Mouse (Mus musculus) mesoderm, embryonic 11.5 days (tissue): ENCODE data around the gene Gpr152.
A peak's percentile ranks its signal among the peaks of the same experiment; 100 is the strongest.

Experiments used
- DNase-seq: peaks from one replicate; pipeline ENCODE4 v3.0.0-alpha.2; 2012; ENCODE audit warnings: low read depth, low spot score

Gene Gpr152

DNA sequence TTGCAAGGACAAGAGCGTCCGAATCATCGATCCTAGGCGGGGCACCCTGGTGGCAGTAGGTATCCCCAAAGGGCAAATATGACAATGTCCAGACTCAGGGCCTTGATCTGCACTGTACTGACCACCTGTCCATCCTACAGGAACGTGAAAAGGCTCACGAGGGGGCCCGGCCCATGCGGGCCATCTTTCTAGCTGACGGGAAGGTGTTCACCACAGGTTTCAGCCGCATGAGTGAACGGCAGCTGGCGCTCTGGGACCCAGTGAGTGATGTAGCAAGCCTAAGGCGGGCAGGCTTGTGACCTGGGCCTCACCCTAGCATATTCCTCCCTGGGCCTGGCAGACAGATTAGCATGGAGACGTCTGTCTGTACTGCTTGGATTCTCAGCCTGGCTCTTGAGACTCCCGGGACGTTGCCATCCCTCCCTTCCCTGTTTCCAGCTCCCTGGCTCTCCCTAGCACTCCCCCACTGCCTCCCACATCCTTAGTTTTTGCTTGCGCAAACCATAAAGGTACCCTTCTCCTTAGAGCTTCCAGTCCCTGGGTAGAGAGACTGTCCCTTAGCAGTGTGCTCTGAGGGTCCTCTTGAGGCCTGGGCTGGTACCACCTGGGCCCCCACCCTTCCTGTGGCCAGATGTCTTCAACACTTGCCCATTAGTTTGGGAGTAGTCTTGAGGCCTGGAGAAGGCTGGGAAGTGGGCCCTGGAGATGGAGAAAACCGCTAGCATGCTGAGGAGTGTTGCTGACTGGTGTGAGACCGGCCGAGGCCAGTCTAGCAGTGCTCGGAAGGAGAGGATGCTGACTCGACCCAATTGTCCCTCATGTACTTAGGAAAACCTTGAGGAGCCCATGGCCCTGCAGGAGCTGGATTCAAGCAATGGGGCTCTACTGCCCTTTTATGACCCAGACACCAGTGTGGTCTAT is 11.2 kb downstream of the Gpr152 start:
- DNase-seq: no peak

DNA sequence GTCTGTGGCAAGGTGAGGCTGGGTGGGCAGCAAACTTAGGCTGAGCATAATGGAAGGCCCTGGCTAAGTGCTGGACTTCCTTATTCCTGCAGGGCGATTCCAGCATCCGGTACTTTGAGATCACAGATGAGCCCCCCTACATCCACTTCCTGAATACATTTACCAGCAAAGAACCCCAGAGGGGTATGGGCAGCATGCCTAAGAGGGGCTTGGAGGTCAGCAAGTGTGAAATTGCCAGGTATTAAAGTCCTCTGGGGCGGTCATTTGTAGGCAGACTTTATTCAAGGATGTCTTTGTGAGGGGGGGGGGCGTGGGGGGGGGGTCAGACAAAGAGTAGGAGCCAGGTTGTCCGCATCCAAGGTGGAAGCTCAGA is 11.9 kb downstream of the Gpr152 start:
- DNase-seq: no peak

DNA sequence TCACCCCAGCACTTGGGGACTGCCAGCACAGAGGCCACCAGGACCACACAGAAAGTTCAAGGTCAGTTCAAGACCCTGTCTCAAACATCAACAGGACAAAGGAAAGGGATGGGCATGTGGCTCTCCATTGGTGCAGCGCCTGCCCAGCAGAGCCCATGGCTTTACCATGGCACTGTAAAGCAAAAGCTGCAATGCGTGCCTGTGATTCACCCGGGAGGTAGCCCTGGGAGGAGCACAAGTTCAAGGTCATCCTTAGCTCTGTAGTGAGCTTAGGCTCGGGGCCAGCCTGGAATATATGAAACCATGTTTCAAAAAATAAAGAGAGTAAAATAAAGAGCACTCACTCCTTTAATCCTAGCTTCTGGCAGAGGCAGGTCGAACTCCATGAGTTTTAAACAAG is 12.3 kb downstream of the Gpr152 start:
- DNase-seq: no peak

GRCm38 (mm10) chr19:4152445-4153231 is 13.1 kb downstream of the Gpr152 start:
- DNase-seq: no peak

- DNase-seq: no peak
Measured at GRCm38 (mm10) chr19:4153232-4153654, 13.7 kb downstream of the Gpr152 start, which contains the start of gene Ptprcap. Gene Ptprcap (plus strand): TSS chr19:4153604.

DNA sequence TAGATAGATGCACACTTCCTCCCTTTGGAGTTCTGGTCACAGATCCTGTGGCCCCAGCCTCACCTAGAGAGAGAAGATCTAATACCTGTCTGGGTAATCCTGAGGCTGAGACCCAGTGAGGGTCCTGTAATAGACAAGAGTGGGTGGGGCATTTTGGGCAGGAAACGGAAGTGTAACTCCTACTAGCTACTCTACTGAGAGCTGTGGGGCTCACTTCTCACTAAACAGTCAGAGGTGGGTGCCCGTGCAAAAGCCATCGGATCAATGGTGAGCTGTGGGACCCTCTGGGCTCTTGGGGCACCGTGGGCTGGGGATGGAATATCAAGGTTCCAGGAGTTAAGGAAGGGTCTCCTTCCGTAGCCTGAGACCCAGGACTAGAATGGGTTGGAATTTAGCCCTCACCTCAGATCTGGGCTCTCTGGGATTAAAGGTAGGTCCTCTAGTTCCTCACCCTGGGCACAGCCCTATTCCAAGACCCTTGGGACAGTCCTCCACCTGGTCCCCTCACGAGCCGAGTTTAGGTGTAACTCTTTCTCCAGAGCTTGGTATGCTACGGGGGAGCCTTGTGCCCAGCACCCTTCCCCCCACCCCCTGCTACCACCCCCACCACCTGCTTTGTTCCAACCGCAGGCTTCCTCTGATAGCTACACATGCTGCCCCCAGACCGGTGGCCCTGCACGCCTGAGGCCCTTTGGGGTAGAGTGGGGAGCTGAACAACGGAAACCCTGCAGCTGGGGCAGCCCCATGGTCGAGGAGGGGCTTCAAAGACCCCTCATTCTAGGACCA is 15.0 kb downstream of the Gpr152 start:
- DNase-seq: no peak

- DNase-seq: no peak
Measured at GRCm38 (mm10) chr19:4155223-4156072, 15.9 kb downstream of the Gpr152 start.

DNA sequence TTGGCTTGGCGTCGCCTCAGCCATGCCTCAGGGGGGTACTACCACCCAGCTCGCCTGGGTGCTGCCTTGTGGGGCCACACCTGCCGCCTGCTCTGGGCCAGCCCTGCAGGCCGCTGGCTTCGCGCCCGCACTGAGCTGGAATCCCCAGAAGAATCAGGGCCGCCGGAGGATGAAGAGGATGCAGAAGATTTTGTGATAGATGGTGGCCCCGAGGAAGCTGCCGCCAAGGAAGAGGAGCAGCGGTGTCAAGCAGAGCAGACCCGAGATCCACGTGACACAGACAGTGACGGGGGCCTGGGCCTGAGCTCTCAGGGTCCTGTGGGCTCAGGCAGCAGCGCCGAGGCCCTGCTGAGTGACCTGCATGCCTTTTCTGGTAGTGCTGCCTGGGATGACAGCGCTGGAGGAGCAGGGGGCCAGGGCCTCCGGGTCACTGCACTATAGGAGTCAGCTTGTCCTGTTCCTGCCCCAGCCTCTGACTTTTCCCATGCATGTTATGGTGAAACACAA is 16.5 kb downstream of the Gpr152 start:
- DNase-seq: no peak

DNA sequence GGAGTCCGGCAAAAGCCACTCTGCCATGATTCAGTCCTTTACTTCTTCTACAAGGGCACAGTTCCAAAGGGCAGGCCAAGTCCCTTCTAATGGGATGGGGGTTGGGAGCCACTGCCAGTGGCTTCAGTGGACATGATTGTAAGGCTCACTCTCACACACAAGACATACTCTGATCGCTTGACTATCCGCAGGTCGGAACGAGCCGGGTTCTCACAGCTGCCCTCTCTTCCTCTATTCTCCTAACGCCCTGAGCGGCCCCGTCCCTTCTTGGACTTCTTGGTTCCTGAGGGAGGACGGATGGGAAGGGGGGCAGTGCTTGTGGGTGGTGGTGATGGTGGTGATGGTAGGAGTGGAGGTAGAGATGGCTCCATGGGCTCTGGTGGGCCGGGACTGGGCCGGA is 17.2 kb downstream of the Gpr152 start:
- no peak for DNase-seq

DNA sequence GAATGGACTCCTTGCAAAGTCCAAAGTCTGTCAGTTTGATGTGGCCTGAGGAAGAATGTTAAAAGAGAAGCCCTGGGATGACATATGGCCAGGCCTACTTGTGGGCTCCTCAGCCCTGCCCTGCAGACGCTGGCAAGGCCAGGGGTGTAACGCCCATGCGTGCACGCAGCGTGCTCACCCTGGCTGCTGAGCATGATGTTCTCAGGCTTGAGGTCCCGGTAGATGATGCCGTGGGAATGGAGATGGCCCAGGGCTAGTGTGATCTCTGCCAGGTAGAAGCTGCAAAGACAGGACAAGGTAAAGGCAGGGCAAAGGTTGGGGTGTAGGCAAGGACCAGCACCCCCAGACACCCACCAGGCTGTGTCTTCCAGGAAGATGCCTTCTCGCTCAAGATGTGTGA is 19.5 kb downstream of the Gpr152 start:
- no peak for DNase-seq

GRCm38 (mm10) chr19:4162646-4163542 is 23.3 kb downstream of the Gpr152 start, which contains the start of gene Rps6kb2:
Gene Rps6kb2 (minus strand): TSS chr19:4163354.
- DNase-seq: peak; percentile 97

DNA sequence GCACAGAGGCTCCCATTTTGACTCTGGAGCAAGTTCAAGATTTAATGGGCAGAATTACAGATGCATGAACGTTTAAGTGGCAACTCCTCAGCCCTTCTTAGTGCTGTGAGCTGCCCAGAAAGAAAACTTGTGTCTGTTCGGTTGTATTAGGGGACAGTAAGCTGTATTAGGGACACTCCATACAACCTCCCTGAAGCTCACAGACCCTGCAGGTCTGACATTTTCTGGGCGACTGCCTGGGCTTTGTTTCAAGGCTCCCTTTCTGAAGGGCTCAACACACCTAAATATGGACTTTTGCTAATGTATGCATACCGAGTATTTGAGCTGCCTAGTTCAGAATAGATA is 23.9 kb downstream of the Gpr152 start:
- DNase-seq: no peak

- DNase-seq: no peak
Measured at GRCm38 (mm10) chr19:4164100-4164499, 24.5 kb downstream of the Gpr152 start.

DNA sequence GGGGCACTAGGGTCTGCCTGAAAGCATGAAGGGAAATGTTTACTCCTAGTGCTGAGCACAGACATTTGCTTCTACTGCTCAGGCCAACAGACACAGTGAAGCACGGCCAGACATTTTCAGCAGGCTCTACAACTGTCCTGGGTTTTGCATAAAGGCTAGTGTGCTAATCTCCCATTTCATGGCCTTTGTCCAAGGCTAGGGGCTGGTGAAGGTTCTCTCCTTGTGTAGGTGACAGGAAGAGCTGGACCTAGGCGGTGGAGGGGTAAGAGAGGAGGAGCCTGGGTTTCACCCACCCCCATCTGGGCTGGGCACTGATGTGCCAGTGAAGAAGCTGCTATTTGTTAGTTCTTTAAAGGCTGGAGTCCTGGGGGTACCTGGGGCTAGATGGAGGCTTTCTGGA is 25.1 kb downstream of the Gpr152 start:
- no peak for DNase-seq

DNA sequence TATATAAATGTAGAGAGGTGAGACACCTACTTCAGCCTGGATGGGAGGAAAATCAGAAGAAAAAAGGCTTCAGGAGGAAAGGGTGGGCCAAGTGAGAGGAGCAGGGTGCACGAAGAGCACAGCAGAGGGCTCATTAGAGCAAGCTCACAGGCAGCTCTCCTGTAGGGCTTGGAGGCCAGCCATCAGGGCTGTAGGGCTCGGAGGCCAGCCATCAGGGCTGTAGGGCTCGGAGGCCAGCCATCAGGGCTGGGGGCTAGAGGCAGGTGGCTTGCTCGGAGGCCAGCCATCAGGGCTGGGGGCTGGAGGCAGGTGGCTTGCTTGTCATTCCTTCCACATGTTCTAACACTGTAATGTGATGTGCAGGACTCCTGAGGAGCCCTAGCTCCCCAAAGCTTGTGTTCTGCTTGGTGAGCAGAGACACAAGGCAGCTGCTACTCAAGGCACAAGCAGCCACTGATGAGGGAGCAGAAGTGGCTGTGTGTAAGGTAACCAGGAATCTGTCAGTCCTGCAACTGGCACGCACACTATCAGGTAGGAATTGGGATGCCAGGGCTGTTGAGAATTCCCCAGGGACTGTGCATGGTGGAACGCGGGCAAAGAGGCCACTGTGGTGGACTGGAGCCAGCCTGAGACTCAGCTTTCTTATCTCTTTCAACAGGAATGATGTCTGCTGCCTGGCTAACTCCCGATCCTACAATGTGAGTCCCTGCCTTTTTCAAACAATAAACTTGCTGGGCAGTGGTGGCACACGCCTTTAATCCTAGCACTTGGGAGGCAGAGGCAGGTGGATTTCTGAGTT is 27.3 kb downstream of the Gpr152 start:
- DNase-seq: no peak

- peak; percentile 99 for DNase-seq
Measured at GRCm38 (mm10) chr19:4169378-4169784, 29.8 kb downstream of the Gpr152 start.

- DNase-seq: no peak
Measured at GRCm38 (mm10) chr19:4169810-4170209, 30.2 kb downstream of the Gpr152 start.

DNA sequence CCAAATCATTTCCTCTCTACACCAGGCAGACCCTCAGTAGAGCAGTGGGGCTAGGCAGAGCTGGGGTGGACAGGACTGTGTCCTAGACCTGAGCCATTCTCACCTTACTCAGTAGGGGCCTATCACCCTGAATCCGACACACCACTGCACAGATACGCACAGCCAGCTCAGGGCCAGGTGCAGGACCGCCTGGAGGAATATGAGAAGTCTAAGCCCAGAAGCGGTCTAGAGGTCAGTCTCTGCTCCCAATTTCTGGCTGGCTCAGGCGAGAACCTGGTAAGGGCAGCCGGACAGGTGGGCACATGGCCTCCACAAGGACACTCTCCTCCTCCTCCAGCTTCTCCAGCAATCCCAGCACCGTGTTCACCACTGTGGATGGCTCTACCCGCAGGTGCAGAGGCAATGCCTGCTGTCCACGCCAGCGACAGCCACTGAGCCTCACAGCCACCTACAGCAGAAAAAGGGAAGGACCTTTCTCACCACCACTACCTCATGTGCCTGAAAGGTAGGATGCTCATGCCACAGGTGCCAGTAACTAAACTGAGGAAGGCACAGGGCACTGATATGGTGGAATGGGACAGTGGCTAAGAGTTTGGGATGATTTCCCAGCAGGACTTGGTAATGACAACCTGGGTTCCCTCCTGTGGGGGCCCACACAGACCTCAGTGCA is 31.3 kb downstream of the Gpr152 start:
- DNase-seq: no peak
